In genomic region chr1:82839296-82839613, GRCm38 (mm10) we compare ENCODE assay signal across 8 mouse cellular contexts. TPM values are rescaled to one million over a fixed set of nuclear protein-coding genes. Genes with fewer than 3 reads are reported as not detected.
DNase-seq lines count a peak whose midpoint lies in the region; ATAC-seq and TF ChIP-seq lines count a peak whose summit lies in the region.

Agfg1 (plus strand) TSS chr1:82839483.

- peaks cover 44% of the 10 kb centered on the region for H3K79me3 ChIP-seq in C2C12 (ENCODE audit: low read depth)

- no peaks in the 10 kb centered on the region for H3K9me3 ChIP-seq in erythroblast, embryonic 14.5 days (ENCODE audit: control insufficient read depth, low read length)
- H3K9me3 ChIP-seq in heart, embryonic 11.5 days (replicated peaks; ENCODE audit: control insufficient read depth, low read length): no peaks in the 10 kb centered on the region
- no peaks in the 10 kb centered on the region for H3K9me3 ChIP-seq in kidney, embryonic 16.5 days (ENCODE audit: low read length)

- DNase-seq in brain, embryonic 14.5 days (ENCODE audit: low read depth): peak; percentile 97
- peak; percentile 54 for DNase-seq in liver, adult 2 months (ENCODE audit: extremely low read depth, low read depth, low spot score)
- peak; percentile 93 for DNase-seq in splenic B cell, adult 2 months (ENCODE audit: low read depth, low spot score)

- H3K27me3 ChIP-seq in C2C12 (ENCODE audit: control insufficient read depth, insufficient read depth, insufficient read length) (no peaks in the 10 kb centered on the region), myocyte (ENCODE audit: control insufficient read depth, insufficient read depth, insufficient read length) (no peaks in the 10 kb centered on the region)
- H3K27me3 ChIP-seq in erythroblast, embryonic 14.5 days (ENCODE audit: control insufficient read depth): no peaks in the 10 kb centered on the region
- no peaks in the 10 kb centered on the region for H3K27me3 ChIP-seq in heart, embryonic 11.5 days (ENCODE audit: control insufficient read depth, insufficient read depth, low read length)
- H3K27me3 ChIP-seq in kidney, embryonic 16.5 days (ENCODE audit: insufficient read depth, low read length): no peaks in the 10 kb centered on the region
- no peaks in the 10 kb centered on the region for H3K27me3 ChIP-seq in liver, adult 2 months (ENCODE audit: control insufficient read depth, insufficient read depth, low read length)
- no peaks in the 10 kb centered on the region for H3K27me3 ChIP-seq in splenic B cell, adult 2 months (ENCODE audit: control insufficient read depth, insufficient read depth, low read length, poor library complexity, severe bottlenecking)

- peak; percentile 89 for TF ChIP-seq POLR2A in brain, embryonic 14.5 days (IDR thresholded peaks at IDR 0.05; ENCODE audit: borderline replicate concordance, extremely low read depth, insufficient read depth, insufficient read length, poor library complexity, severe bottlenecking)
- TF ChIP-seq POLR2A in liver, adult 2 months (IDR thresholded peaks at IDR 0.05; ENCODE audit: extremely low read depth, insufficient read depth, low read length): peak; percentile 56
- peak; percentile 66 for TF ChIP-seq POLR2A in myocyte (IDR thresholded peaks at IDR 0.05; ENCODE audit: insufficient read length, low read depth)

- WGBS in heart, embryonic 11.5 days (ENCODE audit: insufficient replicate concordance): 0% methylated on average over 31 of the region's 34 CpGs
- WGBS in kidney, embryonic 16.5 days: 0% methylated on average over 29 of the region's 34 CpGs
- under 1% methylated on average over 33 of the region's 34 CpGs for WGBS in liver, adult 2 months

- H3K79me2 ChIP-seq in C2C12 (ENCODE audit: control insufficient read depth, insufficient read depth) (peaks cover 51% of the 10 kb centered on the region), myocyte (ENCODE audit: control insufficient read depth, insufficient read depth) (peaks cover 47% of the 10 kb centered on the region)
- H3K79me2 ChIP-seq in liver, adult 2 months (ENCODE audit: control insufficient read depth, insufficient read depth, low read length): peaks cover 18% of the 10 kb centered on the region

- H3K4me1 ChIP-seq in erythroblast, embryonic 14.5 days (ENCODE audit: control insufficient read depth): peaks cover 82% of the 10 kb centered on the region
- peaks cover 20% of the 10 kb centered on the region for H3K4me1 ChIP-seq in heart, embryonic 11.5 days (ENCODE audit: control insufficient read depth, insufficient read depth, low read length)
- peaks cover 20% of the 10 kb centered on the region for H3K4me1 ChIP-seq in kidney, embryonic 16.5 days (ENCODE audit: insufficient read depth, low read length)
- H3K4me1 ChIP-seq in liver, adult 2 months (ENCODE audit: control insufficient read depth, insufficient read depth, low read length): peaks cover 8% of the 10 kb centered on the region

- H3ac ChIP-seq in C2C12 (ENCODE audit: control insufficient read depth, insufficient read length, low read depth) (peak within 1 kb of the TSS; percentile 78), myocyte (ENCODE audit: control insufficient read depth, insufficient read length) (peak within 1 kb of the TSS; percentile 91)

- H3K4me3 ChIP-seq in C2C12 (ENCODE audit: insufficient read depth, poor library complexity, severe bottlenecking): peak within 1 kb of the TSS; percentile 89
- peak within 1 kb of the TSS; percentile 100 for H3K4me3 ChIP-seq in erythroblast, embryonic 14.5 days (replicated peaks)
- peak within 1 kb of the TSS; percentile 99 for H3K4me3 ChIP-seq in heart, embryonic 11.5 days (ENCODE audit: low read depth, low read length)
- H3K4me3 ChIP-seq in kidney, embryonic 16.5 days (ENCODE audit: low read length): peak within 1 kb of the TSS; percentile 99
- peak within 1 kb of the TSS; percentile 75 for H3K4me3 ChIP-seq in liver, adult 2 months (ENCODE audit: insufficient read depth, low read depth, low read length)
- peak within 1 kb of the TSS; percentile 51 for H3K4me3 ChIP-seq in myocyte

- TF ChIP-seq CTCF in C2C12 (IDR thresholded peaks at IDR 0.05; ENCODE audit: control insufficient read depth, insufficient read depth, insufficient read length): peak; percentile 98
- TF ChIP-seq CTCF in brain, embryonic 14.5 days (IDR thresholded peaks at IDR 0.05; ENCODE audit: borderline replicate concordance, extremely low read depth, insufficient read depth, insufficient read length): peak; percentile 98
- TF ChIP-seq CTCF in liver, adult 2 months (IDR thresholded peaks at IDR 0.05; ENCODE audit: low read depth, low read length): peak; percentile 93

- H3K36me3 ChIP-seq in C2C12 (ENCODE audit: control insufficient read depth, insufficient read depth) (peaks cover 12% of the 10 kb centered on the region), myocyte (ENCODE audit: control insufficient read depth, insufficient read depth) (no peaks in the 10 kb centered on the region)
- peaks cover 45% of the 10 kb centered on the region for H3K36me3 ChIP-seq in erythroblast, embryonic 14.5 days (ENCODE audit: control insufficient read depth)
- H3K36me3 ChIP-seq in heart, embryonic 11.5 days (ENCODE audit: control insufficient read depth, insufficient read depth, low read length): no peaks in the 10 kb centered on the region
- 0 out of 2 replicates have a peak, but pooled peaks cover 3% of the 10 kb centered on the region for H3K36me3 ChIP-seq in kidney, embryonic 16.5 days (ENCODE audit: insufficient read depth, low read length)
- no peaks in the 10 kb centered on the region for H3K36me3 ChIP-seq in liver, adult 2 months (ENCODE audit: control insufficient read depth, insufficient read depth, low read length)
- no peaks in the 10 kb centered on the region for H3K36me3 ChIP-seq in splenic B cell, adult 2 months (ENCODE audit: control insufficient read depth, insufficient read depth, low read length, poor library complexity, severe bottlenecking)

- H3K9ac ChIP-seq in heart, embryonic 11.5 days (ENCODE audit: low read depth, low read length): peak within 1 kb of the TSS; percentile 98
- H3K9ac ChIP-seq in kidney, embryonic 16.5 days (replicated peaks; ENCODE audit: low read length): peak within 1 kb of the TSS; percentile 94
- peak within 1 kb of the TSS; percentile 97 for H3K9ac ChIP-seq in liver, adult 2 months (ENCODE audit: low read depth, low read length)

- H3K4me2 ChIP-seq in heart, embryonic 11.5 days: peak within 1 kb of the TSS; percentile 92
- peak within 1 kb of the TSS; percentile 75 for H3K4me2 ChIP-seq in kidney, embryonic 16.5 days (replicated peaks; ENCODE audit: low read depth, low read length)
- peak within 1 kb of the TSS; percentile 98 for H3K4me2 ChIP-seq in myocyte (ENCODE audit: low read depth)

- peak within 1 kb of the TSS; percentile 83 for H3K27ac ChIP-seq in heart, embryonic 11.5 days (ENCODE audit: low read depth, low read length)
- H3K27ac ChIP-seq in kidney, embryonic 16.5 days (ENCODE audit: low read length): peak within 1 kb of the TSS; percentile 76
- peak within 1 kb of the TSS; percentile 68 for H3K27ac ChIP-seq in liver, adult 2 months (replicated peaks; ENCODE audit: insufficient read depth, low read depth, low read length)

- peak; percentile 68 for ATAC-seq in heart, embryonic 11.5 days (replicated peaks; ENCODE audit: insufficient number of reproducible peaks, low FRiP score, low TSS enrichment)
- ATAC-seq in kidney, embryonic 16.5 days (ENCODE audit: low FRiP score, low TSS enrichment): peak; percentile 95

TF ChIP-seq in C2C12, 6 proteins besides CTCF, POLR2A, EP300 and RAD21:
- no peak for TF ChIP-seq MYOG (IDR thresholded peaks at IDR 0.05; ENCODE audit: control insufficient read depth, extremely low read depth, insufficient read length)
- TF ChIP-seq USF1 (IDR thresholded peaks at IDR 0.05; ENCODE audit: low read depth): no peak
- no peak for TF ChIP-seq CEBPB (IDR thresholded peaks at IDR 0.05; ENCODE audit: low read depth)
- TF ChIP-seq MYOD1 (IDR thresholded peaks at IDR 0.05; ENCODE audit: control insufficient read depth, insufficient read length, low read depth): no peak
- no peak for TF ChIP-seq FOSL1 (IDR thresholded peaks at IDR 0.05; ENCODE audit: insufficient read depth, low read length, poor library complexity, severe bottlenecking)
- no peak for TF ChIP-seq MAX (IDR thresholded peaks at IDR 0.05)

TF ChIP-seq in myocyte, 11 proteins besides CTCF, POLR2A, EP300 and RAD21:
- TF ChIP-seq MYOD1 (IDR thresholded peaks at IDR 0.05; ENCODE audit: control insufficient read depth in 1 of 3, insufficient read length in 2 of 3, low read depth in 2 of 3): peak in 1 of 3 experiments; percentile 4
- TF ChIP-seq MYOG (IDR thresholded peaks at IDR 0.05; ENCODE audit: control insufficient read depth in 1 of 3, insufficient read depth in 1 of 3, insufficient read length in 2 of 3, low read depth in 2 of 3): peak in 1 of 3 experiments; percentile 34
- no peak for TF ChIP-seq MAX (IDR thresholded peaks at IDR 0.05; ENCODE audit: low read depth)

RNA-seq across cellular contexts. Expression of gene Agfg1, which starts in this region (rescaled TPM):
- polyA plus RNA-seq in C2C12 (2012; fragmentation: generic; extraction: Trizol): 26.9 TPM
- polyA plus RNA-seq in brain, embryonic 14.5 days (2012; rRNA removed): 52.6 and 55.4 TPM in 2 replicates
- polyA plus RNA-seq in erythroblast, embryonic 14.5 days (2012): 5.0 and 5.5 TPM in 2 replicates
- 42.2 and 43.8 TPM in 2 replicates for polyA plus RNA-seq in heart, embryonic 11.5 days (2014; fragmentation: Nextera tagmentation; extraction: Ambion mirVana)
- polyA plus RNA-seq in kidney, embryonic 16.5 days (2015; fragmentation: Nextera tagmentation; extraction: Ambion mirVana): 28.0 and 28.2 TPM in 2 replicates
- 13.1 and 14.8 TPM in 2 replicates for total RNA-seq in liver, adult 2 months (2014; rRNA removed)
- 11.7 and 13.6 TPM in 2 replicates for polyA plus RNA-seq in liver, adult 2 months (2012; rRNA removed)
- polyA plus RNA-seq in myocyte (2012; fragmentation: generic; extraction: Trizol): 21.7 TPM

Comparison
In these comparisons a context has a peak if more than half of its experiments do, and no peak if none do; other contexts are left out.
1. Peak in every context shown above with its lines: DNase-seq, ATAC-seq, H3K4me3 ChIP-seq and H3K27ac ChIP-seq.